Mouse (Mus musculus) embryonic fibroblast, embryonic 13.5 days (primary cell): ENCODE results near the gene 4931406P16Rik.

Experiments used
- CTCF ChIP-seq: IDR thresholded peaks from 2 replicates; pipeline ENCODE4 v1.5.1; 2011; ENCODE audit warnings: mild to moderate bottlenecking, control low read depth, low read length, moderate library complexity, borderline replicate concordance; ENCODE audit not compliant: insufficient read depth
- POLR2A ChIP-seq: IDR thresholded peaks from 2 replicates; pipeline ENCODE4 v1.6.1; 2011; ENCODE audit warnings: low read depth, mild to moderate bottlenecking, control low read depth, low read length, moderate library complexity

DNA sequence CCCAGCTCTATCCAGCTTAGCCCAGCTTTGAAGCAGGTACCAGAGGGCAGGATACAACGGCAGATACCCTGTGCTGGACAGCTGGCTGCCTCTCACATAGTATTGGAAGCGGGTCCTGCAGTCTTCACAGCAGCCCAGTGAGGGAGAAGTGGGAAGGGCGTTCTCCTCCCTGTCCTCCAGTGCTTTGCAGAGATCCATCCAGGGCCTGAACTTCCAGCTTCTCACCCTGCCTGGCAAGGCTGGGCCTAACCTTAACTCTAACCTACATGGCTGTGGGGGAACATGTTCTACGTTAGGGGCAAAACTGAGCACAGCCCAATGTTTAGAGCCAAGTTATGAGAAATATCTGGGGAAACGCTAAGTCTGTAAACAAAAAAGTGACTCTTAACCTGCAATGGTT, 7.8 kb upstream of the 4931406P16Rik start:
- TF ChIP-seq CTCF (no peak), POLR2A (no peak)
